Mouse (Mus musculus) kidney, adult 18-20 months (tissue): Measurements from ENCODE around the gene Pik3ap1.
"Not testable (repeated sequence)": the region's sequence is repeated elsewhere in the genome, so short reads cannot be mapped to it uniquely, and the experiment has no call there.

Source experiments
- DNase-seq: peaks from one replicate; pipeline ENCODE4 v3.0.0; 2021

Pik3ap1 gene

GRCm38 (mm10) chr19:41328743-41329142 lies 56.2 kb downstream of the Pik3ap1 start:
- no peak for DNase-seq

GRCm38 (mm10) chr19:41323813-41324212 lies 61.1 kb downstream of the Pik3ap1 start:
- no peak for DNase-seq

DNA sequence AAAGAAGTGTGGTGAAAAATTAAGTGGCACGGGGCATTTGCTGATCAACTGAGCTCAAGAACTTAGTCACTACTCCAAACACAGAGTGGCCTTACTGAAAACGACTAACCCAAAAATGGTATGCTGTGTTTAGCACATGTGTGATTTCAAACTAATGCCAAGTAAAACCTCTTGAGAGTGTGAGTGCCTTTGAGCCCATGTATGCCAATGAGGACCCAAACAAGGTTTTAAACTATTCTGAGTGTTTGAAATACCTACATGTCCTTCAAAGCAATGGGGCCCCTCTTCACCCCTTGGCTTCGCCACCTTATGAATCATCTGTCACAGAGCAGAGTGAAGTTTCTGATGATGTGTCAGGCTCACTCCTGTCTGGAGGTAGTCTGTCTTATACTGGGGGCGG lies 61.8 kb downstream of the Pik3ap1 start:
- no peak for DNase-seq

- no peak for DNase-seq
Measured at GRCm38 (mm10) chr19:41321149-41321548, 63.8 kb downstream of the Pik3ap1 start.

GRCm38 (mm10) chr19:41317315-41318095 lies 67.4 kb downstream of the Pik3ap1 start:
- peak; percentile 32 for DNase-seq

GRCm38 (mm10) chr19:41314696-41315095 lies 70.2 kb downstream of the Pik3ap1 start:
- DNase-seq = no peak

DNA sequence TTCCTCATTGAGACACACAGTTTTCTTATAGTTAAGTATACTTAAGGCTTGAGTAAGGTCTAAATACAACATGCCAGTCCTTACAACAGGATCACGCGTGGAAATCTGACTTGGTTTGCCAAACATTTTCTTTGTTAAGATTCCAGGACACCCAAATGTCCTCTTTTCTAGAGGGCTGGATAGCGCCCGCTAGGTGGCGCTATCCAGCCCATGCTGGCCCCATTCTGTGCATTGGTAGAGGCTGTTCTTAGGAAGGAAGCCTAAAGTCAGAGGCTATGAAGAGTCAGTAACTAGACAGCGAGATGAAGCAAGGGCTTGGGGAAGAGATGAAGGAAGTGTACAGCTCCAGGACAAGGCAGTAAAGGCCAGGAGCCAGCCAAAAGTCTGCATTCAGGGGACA lies 71.2 kb downstream of the Pik3ap1 start:
- DNase-seq = no peak

GRCm38 (mm10) chr19:41312587-41312986 lies 72.3 kb downstream of the Pik3ap1 start:
- DNase-seq = not testable (repeated sequence)

DNA sequence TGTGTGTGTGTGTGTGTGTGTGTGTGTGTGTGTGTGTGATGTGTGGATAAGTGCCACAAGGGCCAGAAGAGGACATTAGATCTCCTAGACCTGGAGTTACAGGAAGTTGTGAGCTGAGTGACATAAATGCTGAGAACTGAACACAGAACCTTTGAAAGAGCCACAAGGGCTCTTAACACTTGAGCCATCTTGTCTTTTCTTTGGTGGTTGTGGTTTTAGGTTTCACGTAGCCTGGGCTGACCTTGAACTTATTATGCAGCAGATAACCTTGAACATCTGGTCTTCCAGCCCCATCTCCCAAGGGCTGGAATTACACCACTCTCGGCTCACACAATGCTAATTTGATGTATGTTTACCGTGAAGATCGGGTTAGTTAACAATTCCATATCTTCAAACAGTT lies 72.9 kb downstream of the Pik3ap1 start:
- DNase-seq = no peak

- no peak for DNase-seq
Measured at GRCm38 (mm10) chr19:41310971-41311703, 73.8 kb downstream of the Pik3ap1 start.

DNA sequence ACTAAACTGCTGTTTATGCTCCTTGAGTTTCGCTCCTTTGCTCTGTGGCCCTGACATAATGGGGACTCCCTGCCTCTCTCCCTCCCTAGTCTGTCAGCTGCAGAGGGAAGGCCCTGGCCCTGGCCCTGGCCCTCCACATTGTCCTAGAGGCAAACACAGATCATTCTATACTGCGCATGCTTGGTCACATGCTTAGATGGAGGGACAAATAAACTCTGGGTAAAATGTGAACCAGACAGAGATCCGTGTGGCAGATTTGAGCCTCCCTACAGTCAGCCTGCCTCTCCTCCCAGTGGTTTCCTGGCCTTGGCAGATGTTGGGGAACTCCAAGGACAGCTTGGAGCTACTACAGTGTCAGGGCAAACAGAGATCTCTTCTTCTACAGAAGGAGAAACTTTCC lies 81.0 kb downstream of the Pik3ap1 start:
- no peak for DNase-seq

DNA sequence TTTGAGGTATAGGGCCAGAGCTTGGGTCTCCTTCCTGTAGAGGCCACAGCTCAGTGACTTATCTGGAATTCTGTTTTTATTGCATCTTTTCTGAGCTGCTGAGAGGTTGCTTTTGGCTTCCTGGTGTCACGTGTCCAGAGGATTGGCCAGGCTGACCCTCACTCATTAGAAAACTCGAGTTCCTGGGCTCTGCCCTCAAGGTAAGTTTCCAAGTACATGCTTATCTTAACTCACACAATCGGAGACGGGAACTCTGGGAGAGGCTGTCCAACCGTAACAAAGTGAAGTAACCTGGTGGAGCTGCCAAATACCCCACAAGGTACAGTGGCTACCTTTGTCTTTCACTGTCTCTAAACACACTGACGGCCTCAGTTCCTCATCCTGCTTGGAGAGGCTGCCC lies 81.5 kb downstream of the Pik3ap1 start:
- DNase-seq = no peak

- no peak for DNase-seq
Measured at GRCm38 (mm10) chr19:41301856-41302255, 83.0 kb downstream of the Pik3ap1 start.

GRCm38 (mm10) chr19:41299446-41299845 lies 85.5 kb downstream of the Pik3ap1 start:
- DNase-seq = no peak

GRCm38 (mm10) chr19:41290952-41291619 lies 93.8 kb downstream of the Pik3ap1 start:
- DNase-seq = no peak

DNA sequence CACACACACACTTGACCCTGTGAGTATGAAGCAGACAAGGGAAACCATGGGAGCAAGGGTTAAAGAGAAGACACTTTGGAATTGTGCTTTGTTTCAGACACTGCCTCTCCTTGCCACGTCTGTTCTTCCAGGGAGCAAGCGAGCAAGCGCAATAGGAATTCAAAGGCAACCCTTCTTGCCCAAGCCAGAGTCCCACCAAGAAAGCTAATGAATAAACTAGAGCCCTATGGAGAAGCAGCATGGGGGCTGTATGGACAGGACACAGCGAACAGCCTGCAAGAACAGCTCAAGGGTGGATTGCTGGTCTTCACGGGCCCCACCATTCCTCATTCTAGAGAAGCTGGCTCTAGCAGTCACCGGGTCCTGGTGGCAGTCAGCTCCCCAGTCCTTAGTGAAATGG lies 96.3 kb downstream of the Pik3ap1 start:
- DNase-seq = no peak

DNA sequence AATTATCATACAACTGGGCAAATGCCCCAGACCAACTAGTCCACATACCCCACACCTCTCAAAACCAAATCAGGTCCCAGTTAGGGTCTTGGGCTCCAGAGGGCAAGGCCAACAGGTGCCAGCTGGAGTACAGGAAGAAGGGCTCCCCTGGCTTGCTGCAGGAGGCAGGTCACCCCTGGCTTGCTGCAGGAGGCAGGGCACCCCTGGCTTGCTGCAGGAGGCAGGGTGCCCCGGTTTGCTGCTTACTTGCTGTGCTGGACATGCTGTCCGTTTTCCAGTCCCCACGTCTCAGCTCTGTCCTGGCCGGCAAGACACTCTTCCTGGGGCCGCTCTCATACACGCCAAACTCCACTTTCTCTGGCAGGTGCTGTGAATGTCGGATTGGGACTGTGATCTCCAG lies 97.7 kb downstream of the Pik3ap1 start:
- no peak for DNase-seq

DNA sequence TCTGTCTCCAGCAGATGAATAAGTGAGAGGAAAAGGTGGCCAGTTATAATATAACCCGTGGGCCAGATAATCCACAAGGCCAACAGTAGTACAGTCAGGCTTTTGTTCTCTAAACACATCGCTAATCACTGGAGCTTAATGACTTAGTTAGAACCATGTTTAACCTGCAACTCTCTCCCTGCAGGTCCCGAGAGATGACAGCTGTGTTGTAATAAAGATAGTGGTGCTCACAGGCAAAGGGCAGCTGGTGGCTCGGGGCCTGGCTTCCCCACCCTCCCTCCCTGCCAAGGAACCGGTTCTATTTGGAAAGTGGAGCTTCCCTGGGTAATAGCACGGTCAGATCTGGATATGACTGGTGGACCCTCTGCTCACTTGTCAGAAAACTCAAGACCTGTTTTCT lies 100.4 kb downstream of the Pik3ap1 start:
- DNase-seq = no peak

DNA sequence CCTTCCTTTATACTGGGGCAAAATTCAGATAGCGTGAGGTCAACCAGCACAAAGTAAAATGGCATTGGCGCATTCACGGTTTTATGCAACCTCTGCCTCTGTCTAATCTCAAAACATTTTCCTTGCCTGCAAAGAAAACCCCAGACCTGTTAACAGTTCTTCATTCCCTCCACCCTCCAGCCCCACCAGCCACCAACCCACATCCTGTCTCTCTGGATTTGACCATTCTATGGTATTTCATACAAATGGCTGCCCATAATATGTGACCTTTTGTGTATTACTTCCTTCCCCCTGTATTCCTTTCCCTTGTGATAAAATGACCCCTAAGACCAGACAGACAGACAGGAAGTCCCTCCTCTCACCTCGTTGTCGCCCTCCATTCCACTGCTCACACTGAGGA lies 102.2 kb downstream of the Pik3ap1 start:
- no peak for DNase-seq

GRCm38 (mm10) chr19:41282216-41282615 lies 102.7 kb downstream of the Pik3ap1 start:
- DNase-seq = no peak

- no peak for DNase-seq
Measured at GRCm38 (mm10) chr19:41279724-41280244, 105.1 kb downstream of the Pik3ap1 start.

DNA sequence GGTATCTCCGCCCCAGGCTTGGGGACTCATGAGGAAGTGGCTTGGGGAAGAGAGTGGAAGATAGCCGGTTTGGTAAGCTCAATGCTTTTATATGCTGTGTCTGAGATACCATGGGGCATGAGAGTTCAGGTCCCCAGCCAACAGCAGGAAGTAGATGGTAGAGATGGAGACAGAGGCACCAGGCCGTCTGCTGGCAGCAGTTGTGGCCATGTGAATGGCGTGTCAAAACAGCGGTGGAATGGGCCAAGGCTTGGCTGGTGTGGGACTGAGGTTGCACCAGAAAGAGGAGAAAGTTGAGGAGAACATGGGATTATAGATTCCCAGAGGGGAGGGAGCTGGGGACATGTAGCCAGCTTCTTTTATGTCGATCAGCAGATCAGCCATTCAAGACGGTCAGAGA lies 106.3 kb downstream of the Pik3ap1 start:
- no peak for DNase-seq

- no peak for DNase-seq
Measured at GRCm38 (mm10) chr19:41275588-41275987, 109.3 kb downstream of the Pik3ap1 start.

GRCm38 (mm10) chr19:41270906-41271305 lies 114.0 kb downstream of the Pik3ap1 start:
- no peak for DNase-seq
